In genomic region chr4:34885631-34886351, GRCm38 (mm10) we compare ENCODE assay signal across 9 mouse cellular contexts. TPM values are rescaled to one million over a fixed set of nuclear protein-coding genes. Genes with fewer than 3 reads are reported as not detected.
DNase-seq lines count a peak whose midpoint lies in the region; ATAC-seq lines count a peak whose summit lies in the region.
"Had no signal": no experiment of that assay in that cellular context is flagged by ENCODE, and none has a peak within 500 bp of the region (broad histone marks: within the 10 kb centered on the region; RNA-seq: fewer than 3 reads in every experiment).

No protein-coding gene starts in this region.

- H3K9me3 ChIP-seq in heart, embryonic 14.5 days (ENCODE audit: control insufficient read depth, low read length): no peaks in the 10 kb centered on the region
- H3K9me3 ChIP-seq in hindbrain, embryonic 12.5 days (replicated peaks): no peaks in the 10 kb centered on the region
- H3K9me3 ChIP-seq in midbrain, embryonic 13.5 days: no peaks in the 10 kb centered on the region

- no peak for DNase-seq in heart, postnatal 25 days (ENCODE audit: low spot score)
- DNase-seq in MN1 (ENCODE audit: low spot score): peak; percentile 8
- no peak for DNase-seq in cerebellum, adult 11 months
- DNase-seq in urinary bladder, postnatal 10 days (ENCODE audit: low spot score): no peak
- no peak for DNase-seq in cerebellum, postnatal 14 days

- WGBS in heart, embryonic 14.5 days: 33% methylated on average over 9 of the region's 9 CpGs
- 55% methylated on average over 9 of the region's 9 CpGs for WGBS in hindbrain, embryonic 12.5 days
- WGBS in midbrain, embryonic 13.5 days: 64% methylated on average over 9 of the region's 9 CpGs

- peaks cover 5 to 24% of the 10 kb centered on the region in 2 experiments; a peak in 3 of 4 replicates for H3K4me1 ChIP-seq in heart, embryonic 14.5 days (ENCODE audit: control insufficient read depth in 2 of 2, insufficient read depth in 2 of 2, low read length in 2 of 2)
- H3K4me1 ChIP-seq in hindbrain, embryonic 12.5 days: peaks cover 21% of the 10 kb centered on the region
- peaks cover 28% of the 10 kb centered on the region for H3K4me1 ChIP-seq in midbrain, embryonic 13.5 days (replicated peaks)

- peak overlapping the region; percentile 72 for H3K4me2 ChIP-seq in heart, embryonic 14.5 days (ENCODE audit: low read length)
- peak overlapping the region; percentile 76 for H3K4me2 ChIP-seq in hindbrain, embryonic 12.5 days (replicated peaks)
- peak overlapping the region; percentile 72 for H3K4me2 ChIP-seq in midbrain, embryonic 13.5 days (replicated peaks)

- intact Hi-C loops in heart, postnatal 25 days (cut with DNase I): loop anchor here (5.0 to 10.0 kb wide), 3 partner anchors 198 to 331 kb away; partner anchors contain the start of genes Akirin2, Orc3, Rars2 and Slc35a1

- no peaks in the 10 kb centered on the region; the same call in 1 of the 2 replicates for H3K36me3 ChIP-seq in heart, embryonic 14.5 days (ENCODE audit: control insufficient read depth, insufficient read depth, low read length)
- H3K36me3 ChIP-seq in hindbrain, embryonic 12.5 days: no peaks in the 10 kb centered on the region
- H3K36me3 ChIP-seq in midbrain, embryonic 13.5 days: no peaks in the 10 kb centered on the region

- H3K27ac ChIP-seq in heart, embryonic 14.5 days (replicated peaks in 1 of 2; ENCODE audit: control insufficient read depth in 1 of 2, insufficient read depth in 1 of 2, low read depth in 2 of 2, low read length in 2 of 2): peak overlapping the region; percentile 60 to 86; a peak in 3 of 4 replicates
- no peak overlapping the region for H3K27ac ChIP-seq in hindbrain, embryonic 12.5 days
- H3K27ac ChIP-seq in midbrain, embryonic 13.5 days: peak overlapping the region; percentile 93; the same call in 1 of the 2 replicates

- H3K9ac ChIP-seq in heart, embryonic 14.5 days (ENCODE audit: low read length): peak overlapping the region; percentile 86
- no peak overlapping the region for H3K9ac ChIP-seq in hindbrain, embryonic 12.5 days
- H3K9ac ChIP-seq in midbrain, embryonic 13.5 days (replicated peaks): 0 out of 2 replicates have a peak overlapping the region, but pooled peaks have one; percentile 79

- H3K4me3 ChIP-seq in heart, embryonic 14.5 days (ENCODE audit: control insufficient read depth in 1 of 2, insufficient read depth in 1 of 2, low read depth in 1 of 2, low read length in 2 of 2): peak overlapping the region; percentile 71 to 72; a peak in 3 of 4 replicates
- H3K4me3 ChIP-seq in hindbrain, embryonic 12.5 days: peak overlapping the region; percentile 65; the same call in 1 of the 2 replicates
- H3K4me3 ChIP-seq in midbrain, embryonic 13.5 days (replicated peaks): peak overlapping the region; percentile 61

- ATAC-seq in heart, embryonic 14.5 days (ENCODE audit: insufficient number of reproducible peaks, insufficient read depth, low FRiP score, low read depth): no peak
- no peak for ATAC-seq in hindbrain, embryonic 12.5 days (ENCODE audit: low FRiP score)
- ATAC-seq in midbrain, embryonic 13.5 days: no peak

- H3K27me3 ChIP-seq in heart, embryonic 14.5 days (ENCODE audit: control insufficient read depth, insufficient read depth, low read length): no peaks in the 10 kb centered on the region; the same call in 1 of the 2 replicates
- peaks cover 21% of the 10 kb centered on the region for H3K27me3 ChIP-seq in hindbrain, embryonic 12.5 days
- H3K27me3 ChIP-seq in midbrain, embryonic 13.5 days: peaks cover 18% of the 10 kb centered on the region

RNA-seq across cellular contexts. Expression of gene Zfp292, which starts 3.0 kb away (rescaled TPM):
- polyA plus RNA-seq in heart, embryonic 14.5 days (2014; fragmentation: Nextera tagmentation; extraction: Ambion mirVana): 17.8 and 18.7 TPM in 2 replicates
- total RNA-seq in heart, postnatal 25 days (2021): 10 to 100 TPM; 14.6 to 15.6 TPM
- 39.2 and 43.0 TPM in 2 replicates for polyA plus RNA-seq in hindbrain, embryonic 12.5 days (2016; fragmentation: Nextera tagmentation; extraction: Ambion mirVana)
- 40.3 and 42.5 TPM in 2 replicates for polyA plus RNA-seq in midbrain, embryonic 13.5 days (2015; fragmentation: Nextera tagmentation; extraction: Ambion mirVana)

RNA-seq across cellular contexts. Expression of gene Cga, which starts 7.8 kb away (rescaled TPM):
- not detected in 2 replicates for polyA plus RNA-seq in heart, embryonic 14.5 days (2014; fragmentation: Nextera tagmentation; extraction: Ambion mirVana)
- total RNA-seq in heart, postnatal 25 days (2021): not detected
- 0.56 and 1.1 TPM in 2 replicates for polyA plus RNA-seq in hindbrain, embryonic 12.5 days (2016; fragmentation: Nextera tagmentation; extraction: Ambion mirVana)
- not detected in 2 replicates for polyA plus RNA-seq in midbrain, embryonic 13.5 days (2015; fragmentation: Nextera tagmentation; extraction: Ambion mirVana)
- total RNA-seq: megakaryocyte progenitor cell, adult 5-6 weeks had no signal
